Mouse (Mus musculus) MEL (cell line): ENCODE measurements at regions not wholly inside any gene's neighbourhood (a gene's known extent, or its start where the extent isn't known, plus 50 kb on each side); places are given as distances from the start of the nearest gene placed in this dataset.

Experiments used
- CHD2 ChIP-seq: IDR thresholded peaks from 2 replicates; pipeline ENCODE4 v1.6.1; 2011; ENCODE audit warnings: low read length, improper control_type of control experiment
- CTCF ChIP-seq, 3 experiments: IDR thresholded peaks in 2 of 3; conservative IDR thresholded peaks in 1 of 3; 2 replicates each; pipeline ENCODE4 v1.5.1; 2011 to 2012; ENCODE audit warnings: low read length in 3 of 3, low read depth in 2 of 3, mild to moderate bottlenecking in 2 of 3, improper control_type of control experiment in 1 of 3, inconsistent platforms in 1 of 3, mixed read lengths in 1 of 3, moderate library complexity in 1 of 3; ENCODE audit not compliant: control insufficient read depth in 1 of 3, insufficient read depth in 1 of 3, poor library complexity in 1 of 3, severe bottlenecking in 1 of 3
- EP300 ChIP-seq, 2 experiments: IDR thresholded peaks; 2 replicates each; pipeline ENCODE4 v1.6.1; 2011; ENCODE audit warnings: improper control_type of control experiment in 2 of 2, low read length in 2 of 2, low read depth in 1 of 2, mild to moderate bottlenecking in 1 of 2
- ZNF384 ChIP-seq: IDR thresholded peaks from 2 replicates; pipeline ENCODE4 v1.6.1; 2012; ENCODE audit warnings: low read depth, mild to moderate bottlenecking, inconsistent platforms, low read length, improper control_type of control experiment

- TF ChIP-seq CHD2 (no peak), ZNF384 (no peak), CTCF (IDR thresholded peaks at IDR 0.05 in 2 of 3, conservative IDR thresholded peaks at IDR 0.05 in 1 of 3; ENCODE audit: control insufficient read depth in 1 of 3, insufficient read depth in 1 of 3, low read depth in 2 of 3, low read length in 3 of 3, poor library complexity in 1 of 3, severe bottlenecking in 1 of 3) (no peak), EP300 (IDR thresholded peaks at IDR 0.05; ENCODE audit: low read depth in 1 of 2, low read length in 2 of 2) (no peak)
Measured at GRCm38 (mm10) chr11:24537721-24538120, 459.9 kb downstream of the Bcl11a start.
